Mouse (Mus musculus) adrenal gland, adult 2 months (tissue): Measurements from ENCODE around the gene Olfr107. TPM values are rescaled to one million over a fixed set of nuclear protein-coding genes. Genes with fewer than 3 reads are reported as not detected.

Experiments used
- DNase-seq: peaks from one replicate; pipeline ENCODE4 v3.0.0; 2021
- long read RNA-seq: library from polyadenylated mRNA; stranded (forward); transcript quantifications from one replicate; pipeline ENCODE4 v2.0.0, GENCODE M21; 2021
- polyA plus RNA-seq: library from polyadenylated mRNA; depleted of rRNA; stranded (reverse); fragments of >200 nt; gene quantifications from 2 replicates; pipeline ENCODE4 v1.2.3, GENCODE M21; 2012; rRNA removed
- total RNA-seq, 2 experiments: library from RNA; stranded (reverse); gene quantifications; 2 replicates each; pipeline ENCODE4 v1.2.3; 2021

Olfr107 gene
- not detected for total RNA-seq
- polyA plus RNA-seq: not detected in 2 replicates
- long read RNA-seq: 0 reads

- DNase-seq: no peak
Observed at GRCm38 (mm10) chr17:37398926-37399325, at the start of gene Olfr107. Olfr107 (plus strand) TSS chr17:37399226.

GRCm38 (mm10) chr17:37359282-37359681 is 39.7 kb upstream of the Olfr107 start, which contains the start of gene Olfr104-ps:
Olfr104-ps (plus strand) TSS chr17:37359582.
- DNase-seq: no peak

- DNase-seq: no peak
Observed at GRCm38 (mm10) chr17:37378733-37379132, 20.3 kb upstream of the Olfr107 start, which contains the start of gene Olfr105-ps. Olfr105-ps (plus strand) TSS chr17:37379033.

- DNase-seq: no peak
Observed at GRCm38 (mm10) chr17:37390093-37390492, 8.9 kb upstream of the Olfr107 start, which contains the start of gene Olfr106-ps. Olfr106-ps (plus strand) TSS chr17:37390393.

- DNase-seq: no peak
Observed at GRCm38 (mm10) chr17:37413380-37413779, 14.4 kb downstream of the Olfr107 start.

- DNase-seq: no peak
Observed at GRCm38 (mm10) chr17:37445180-37445579, 46.2 kb downstream of the Olfr107 start, which contains the start of gene Olfr108. Olfr108 (plus strand) TSS chr17:37445480.

Other genes starting within 250 kb of the Olfr107 start
- gene Olfr93, start 237.7 kb upstream of the Olfr107 start, total RNA-seq: not detected
- not detected in 2 replicates for gene Olfr93, start 237.7 kb upstream of the Olfr107 start, polyA plus RNA-seq
- gene Ubd, start 205.3 kb upstream of the Olfr107 start, total RNA-seq: not detected
- not detected in 2 replicates for gene Ubd, start 205.3 kb upstream of the Olfr107 start, polyA plus RNA-seq
- gene Olfr94, start 198.2 kb upstream of the Olfr107 start, total RNA-seq: not detected
- not detected in 2 replicates for gene Olfr94, start 198.2 kb upstream of the Olfr107 start, polyA plus RNA-seq
- gene Olfr95, start 186.1 kb upstream of the Olfr107 start, total RNA-seq: not detected
- not detected in 2 replicates for gene Olfr95, start 186.1 kb upstream of the Olfr107 start, polyA plus RNA-seq
- gene Olfr96, start 179.1 kb upstream of the Olfr107 start, total RNA-seq: not detected
- not detected in 2 replicates for gene Olfr96, start 179.1 kb upstream of the Olfr107 start, polyA plus RNA-seq
- gene Olfr97, start 161.9 kb upstream of the Olfr107 start, total RNA-seq: not detected
- gene Olfr97, start 161.9 kb upstream of the Olfr107 start, polyA plus RNA-seq: not detected in 2 replicates
- not detected for gene Olfr98, start 135.5 kb upstream of the Olfr107 start, total RNA-seq
- not detected in 2 replicates for gene Olfr98, start 135.5 kb upstream of the Olfr107 start, polyA plus RNA-seq
- gene H2-M3, start 129.0 kb upstream of the Olfr107 start, total RNA-seq: 1 to 10 TPM; 3.3 to 6.6 TPM
- gene H2-M3, start 129.0 kb upstream of the Olfr107 start, polyA plus RNA-seq: 3.5 and 4.3 TPM in 2 replicates
- not detected for gene Olfr99, start 115.8 kb upstream of the Olfr107 start, total RNA-seq
- gene Olfr99, start 115.8 kb upstream of the Olfr107 start, polyA plus RNA-seq: not detected in 2 replicates
- gene Olfr101, start 94.9 kb upstream of the Olfr107 start, total RNA-seq: not detected
- not detected in 2 replicates for gene Olfr101, start 94.9 kb upstream of the Olfr107 start, polyA plus RNA-seq
- not detected for gene Olfr102, start 82.2 kb upstream of the Olfr107 start, total RNA-seq
- gene Olfr102, start 82.2 kb upstream of the Olfr107 start, polyA plus RNA-seq: not detected in 2 replicates
- gene Olfr103, start 59.5 kb upstream of the Olfr107 start, total RNA-seq: not detected
- gene Olfr103, start 59.5 kb upstream of the Olfr107 start, polyA plus RNA-seq: not detected in 2 replicates
- gene Olfr104-ps, start 39.6 kb upstream of the Olfr107 start, total RNA-seq: not detected
- gene Olfr104-ps, start 39.6 kb upstream of the Olfr107 start, polyA plus RNA-seq: not detected in 2 replicates
- not detected for gene Olfr105-ps, start 20.2 kb upstream of the Olfr107 start, total RNA-seq
- gene Olfr105-ps, start 20.2 kb upstream of the Olfr107 start, polyA plus RNA-seq: not detected in 2 replicates
- gene Olfr106-ps, start 8.8 kb upstream of the Olfr107 start, total RNA-seq: not detected
- gene Olfr106-ps, start 8.8 kb upstream of the Olfr107 start, polyA plus RNA-seq: not detected in 2 replicates
- gene Olfr108, start 46.3 kb downstream of the Olfr107 start, total RNA-seq: not detected
- gene Olfr108, start 46.3 kb downstream of the Olfr107 start, polyA plus RNA-seq: not detected in 2 replicates
- not detected for gene Olfr109, start 59.7 kb downstream of the Olfr107 start, total RNA-seq
- not detected in 2 replicates for gene Olfr109, start 59.7 kb downstream of the Olfr107 start, polyA plus RNA-seq
- gene H2-M2, start 84.3 kb downstream of the Olfr107 start, total RNA-seq: 1 to 10 TPM in 1 of 2 experiments, under 1 TPM in 1; 0.43 to 1.7 TPM
- gene H2-M2, start 84.3 kb downstream of the Olfr107 start, polyA plus RNA-seq: 0.62 and 0.90 TPM in 2 replicates
- not detected for gene Olfr110, start 93.2 kb downstream of the Olfr107 start, total RNA-seq
- gene Olfr110, start 93.2 kb downstream of the Olfr107 start, polyA plus RNA-seq: 0.09 and 0.11 TPM in 2 replicates
- under 1 TPM; 0.14 to 0.17 TPM for gene Olfr111, start 108.8 kb downstream of the Olfr107 start, total RNA-seq
- gene Olfr111, start 108.8 kb downstream of the Olfr107 start, polyA plus RNA-seq: 0.09 and 0.73 TPM in 2 replicates
- gene Olfr112, start 170.2 kb downstream of the Olfr107 start, total RNA-seq: not detected
- not detected in 2 replicates for gene Olfr112, start 170.2 kb downstream of the Olfr107 start, polyA plus RNA-seq
- not detected for gene Olfr113, start 178.4 kb downstream of the Olfr107 start, total RNA-seq
- not detected in 2 replicates for gene Olfr113, start 178.4 kb downstream of the Olfr107 start, polyA plus RNA-seq
- gene Olfr114, start 193.5 kb downstream of the Olfr107 start, total RNA-seq: not detected
- gene Olfr114, start 193.5 kb downstream of the Olfr107 start, polyA plus RNA-seq: not detected in 2 replicates
- not detected for gene Olfr115, start 227.9 kb downstream of the Olfr107 start, total RNA-seq
- gene Olfr115, start 227.9 kb downstream of the Olfr107 start, polyA plus RNA-seq: not detected in 2 replicates
- gene Olfr116, start 228.0 kb downstream of the Olfr107 start, total RNA-seq: not detected
- not detected in 2 replicates for gene Olfr116, start 228.0 kb downstream of the Olfr107 start, polyA plus RNA-seq